Mouse (Mus musculus): Measurements from ENCODE around the gene Pex5. TPM values are rescaled to one million over a fixed set of nuclear protein-coding genes. Genes with fewer than 3 reads are reported as not detected.

Gene Pex5
- 63.5 and 69.6 TPM in 2 replicates for polyA plus RNA-seq (2015; fragmentation: Nextera tagmentation; extraction: Ambion mirVana)

- H3K4me1 ChIP-seq (replicated peaks) = peaks cover 23% of the 10 kb centered on the region
- H3K36me3 ChIP-seq = peaks cover 12% of the 10 kb centered on the region
- WGBS = 0% methylated on average over 20 of the region's 36 CpGs
- peak within 1 kb of the TSS; percentile 85 for H3K27ac ChIP-seq (replicated peaks)
- peak within 1 kb of the TSS; percentile 67 for H3K9ac ChIP-seq
- H3K4me3 ChIP-seq = peak within 1 kb of the TSS; percentile 81
- ATAC-seq (ENCODE audit: low FRiP score, low read depth) = peak; percentile 97
- H3K27me3 ChIP-seq = no peaks in the 10 kb centered on the region
- peak within 1 kb of the TSS; percentile 64 for H3K4me2 ChIP-seq
- no peaks in the 10 kb centered on the region for H3K9me3 ChIP-seq
Observed at GRCm38 (mm10) chr6:124414927-124415325, at the start of gene Pex5. Gene Pex5, minus strand, starts transcription at chr6:124415067.

- Histone ChIP-seq H3K36me3 (peaks cover 19% of the 10 kb centered on the region), H3K4me3 (peak overlapping the region; percentile 60), H3K4me2 (peak overlapping the region; percentile 81), H3K27me3 (no peaks in the 10 kb centered on the region), H3K27ac (replicated peaks) (peak overlapping the region; percentile 93), H3K4me1 (replicated peaks) (peaks cover 28% of the 10 kb centered on the region), H3K9ac (peak overlapping the region; percentile 81), H3K9me3 (no peaks in the 10 kb centered on the region)
- 13% methylated on average over 8 of the region's 8 CpGs for WGBS
- peak; percentile 32 for ATAC-seq (ENCODE audit: low FRiP score, low read depth)
Observed at GRCm38 (mm10) chr6:124463881-124464291, 49.0 kb upstream of the Pex5 start.

- peaks cover 17% of the 10 kb centered on the region for H3K4me1 ChIP-seq (replicated peaks)
- H3K36me3 ChIP-seq = peaks cover 43% of the 10 kb centered on the region
Observed at GRCm38 (mm10) chr6:124459388-124459787, 44.5 kb upstream of the Pex5 start.

GRCm38 (mm10) chr6:124458505-124458904 lies 43.6 kb upstream of the Pex5 start:
- Histone ChIP-seq H3K27me3 (no peaks in the 10 kb centered on the region), H3K9ac (no peak overlapping the region), H3K4me3 (no peak overlapping the region), H3K27ac (replicated peaks) (no peak overlapping the region), H3K9me3 (no peaks in the 10 kb centered on the region), H3K36me3 (peaks cover 43% of the 10 kb centered on the region), H3K4me1 (replicated peaks) (peaks cover 17% of the 10 kb centered on the region), H3K4me2 (no peak overlapping the region)
- ATAC-seq (ENCODE audit: low FRiP score, low read depth) = no peak
- 90% methylated on average over 11 of the region's 11 CpGs for WGBS

More at GRCm38 (mm10) chr6:124459388-124459787, 44.5 kb upstream of the Pex5 start:
- Histone ChIP-seq H3K4me2 (no peak overlapping the region), H3K27me3 (no peaks in the 10 kb centered on the region), H3K9me3 (no peaks in the 10 kb centered on the region), H3K4me3 (no peak overlapping the region), H3K9ac (no peak overlapping the region), H3K27ac (replicated peaks) (no peak overlapping the region)
- 92% methylated on average over 4 of the region's 4 CpGs for WGBS
- no peak for ATAC-seq (ENCODE audit: low FRiP score, low read depth)

- no peak for ATAC-seq (ENCODE audit: low FRiP score, low read depth)
- H3K4me1 ChIP-seq (replicated peaks) = peaks cover 10% of the 10 kb centered on the region
- H3K9me3 ChIP-seq = no peaks in the 10 kb centered on the region
- H3K36me3 ChIP-seq = peaks cover 43% of the 10 kb centered on the region
- no peaks in the 10 kb centered on the region for H3K27me3 ChIP-seq
- H3K9ac ChIP-seq = no peak overlapping the region
- H3K4me2 ChIP-seq = no peak overlapping the region
- no peak overlapping the region for H3K4me3 ChIP-seq
- no peak overlapping the region for H3K27ac ChIP-seq (replicated peaks)
- 93% methylated on average over 5 of the region's 5 CpGs for WGBS
Observed at GRCm38 (mm10) chr6:124457827-124458226, 43.0 kb upstream of the Pex5 start.

GRCm38 (mm10) chr6:124456243-124456642 lies 41.4 kb upstream of the Pex5 start:
- ATAC-seq (ENCODE audit: low FRiP score, low read depth) = no peak
- Histone ChIP-seq H3K36me3 (peaks cover 45% of the 10 kb centered on the region), H3K9ac (no peak overlapping the region), H3K4me3 (no peak overlapping the region), H3K27me3 (no peaks in the 10 kb centered on the region), H3K9me3 (no peaks in the 10 kb centered on the region), H3K27ac (replicated peaks) (no peak overlapping the region), H3K4me1 (replicated peaks) (no peaks in the 10 kb centered on the region), H3K4me2 (no peak overlapping the region)
- WGBS = 95% methylated on average over 5 of the region's 5 CpGs

- Histone ChIP-seq H3K27ac (replicated peaks) (no peak overlapping the region), H3K27me3 (no peaks in the 10 kb centered on the region), H3K9me3 (no peaks in the 10 kb centered on the region), H3K4me2 (no peak overlapping the region), H3K36me3 (peaks cover 44% of the 10 kb centered on the region), H3K4me1 (replicated peaks) (no peaks in the 10 kb centered on the region), H3K4me3 (no peak overlapping the region), H3K9ac (no peak overlapping the region)
- WGBS = 35% methylated on average over 4 of the region's 4 CpGs
- ATAC-seq (ENCODE audit: low FRiP score, low read depth) = no peak
Observed at GRCm38 (mm10) chr6:124453756-124454155, 38.9 kb upstream of the Pex5 start.

- Histone ChIP-seq H3K27me3 (no peaks in the 10 kb centered on the region), H3K36me3 (peaks cover 37% of the 10 kb centered on the region), H3K27ac (replicated peaks) (no peak overlapping the region), H3K9me3 (no peaks in the 10 kb centered on the region), H3K4me2 (no peak overlapping the region), H3K4me1 (replicated peaks) (no peaks in the 10 kb centered on the region), H3K9ac (no peak overlapping the region), H3K4me3 (no peak overlapping the region)
- WGBS = 87% methylated on average over 3 of the region's 3 CpGs
- no peak for ATAC-seq (ENCODE audit: low FRiP score, low read depth)
Observed at GRCm38 (mm10) chr6:124451995-124452394, 37.1 kb upstream of the Pex5 start.

- Histone ChIP-seq H3K36me3 (peaks cover 35% of the 10 kb centered on the region), H3K4me1 (replicated peaks) (no peaks in the 10 kb centered on the region), H3K27me3 (no peaks in the 10 kb centered on the region), H3K9me3 (no peaks in the 10 kb centered on the region), H3K9ac (no peak overlapping the region), H3K4me3 (no peak overlapping the region), H3K4me2 (no peak overlapping the region), H3K27ac (replicated peaks) (no peak overlapping the region)
- 87% methylated on average over 18 of the region's 18 CpGs for WGBS
- ATAC-seq (ENCODE audit: low FRiP score, low read depth) = no peak; the same call in 1 of the 2 replicates
Observed at GRCm38 (mm10) chr6:124449668-124450383, 35.0 kb upstream of the Pex5 start.

- Histone ChIP-seq H3K27ac (replicated peaks) (no peak overlapping the region), H3K4me3 (no peak overlapping the region), H3K9ac (no peak overlapping the region), H3K36me3 (peaks cover 42% of the 10 kb centered on the region), H3K4me2 (no peak overlapping the region), H3K9me3 (no peaks in the 10 kb centered on the region), H3K4me1 (replicated peaks) (no peaks in the 10 kb centered on the region), H3K27me3 (no peaks in the 10 kb centered on the region)
- ATAC-seq (ENCODE audit: low FRiP score, low read depth) = no peak
- WGBS = 93% methylated on average over 16 of the region's 16 CpGs
Observed at GRCm38 (mm10) chr6:124448959-124449667, 34.2 kb upstream of the Pex5 start.

- no peak overlapping the region for H3K4me2 ChIP-seq
- H3K4me3 ChIP-seq = no peak overlapping the region
- 73% methylated on average over 10 of the region's 10 CpGs for WGBS
- ATAC-seq (ENCODE audit: low FRiP score, low read depth) = no peak
- no peak overlapping the region for H3K27ac ChIP-seq (replicated peaks)
- H3K4me1 ChIP-seq (replicated peaks) = no peaks in the 10 kb centered on the region
- peaks cover 42% of the 10 kb centered on the region for H3K36me3 ChIP-seq
- H3K9me3 ChIP-seq = no peaks in the 10 kb centered on the region
- H3K27me3 ChIP-seq = no peaks in the 10 kb centered on the region
- H3K9ac ChIP-seq = no peak overlapping the region
Observed at GRCm38 (mm10) chr6:124448186-124448852, 33.5 kb upstream of the Pex5 start.

- Histone ChIP-seq H3K27me3 (no peaks in the 10 kb centered on the region), H3K36me3 (peaks cover 42% of the 10 kb centered on the region), H3K4me2 (no peak overlapping the region), H3K4me3 (no peak overlapping the region), H3K9me3 (no peaks in the 10 kb centered on the region), H3K27ac (replicated peaks) (no peak overlapping the region), H3K4me1 (replicated peaks) (no peaks in the 10 kb centered on the region), H3K9ac (no peak overlapping the region)
- 86% methylated on average over 2 of the region's 2 CpGs for WGBS
- no peak for ATAC-seq (ENCODE audit: low FRiP score, low read depth)
Observed at GRCm38 (mm10) chr6:124447356-124447755, 32.5 kb upstream of the Pex5 start.
